Mouse (Mus musculus): Measurements from ENCODE around the gene Olfr373.

DNA sequence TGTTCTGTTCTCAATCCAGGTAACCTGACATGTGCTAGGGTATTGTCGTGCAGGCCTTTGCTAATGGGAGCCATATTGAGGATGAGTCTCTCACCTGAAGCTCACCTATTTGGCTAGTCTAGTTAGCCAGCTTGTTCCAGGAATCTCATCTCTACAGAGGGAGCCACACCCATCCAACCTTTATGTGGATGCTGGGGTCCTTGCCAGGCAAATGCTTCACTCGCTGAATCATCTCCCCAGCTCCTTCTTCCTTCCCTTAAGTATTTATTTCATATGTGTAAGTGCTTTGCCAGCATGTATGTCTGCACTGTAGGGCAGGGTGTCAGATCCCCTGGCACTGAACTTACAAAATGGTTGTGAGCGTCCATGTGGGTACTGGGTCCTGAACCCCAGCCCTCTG lies 63.6 kb downstream of the Olfr373 start:
- TF ChIP-seq CTCF (IDR thresholded peaks at IDR 0.05; ENCODE audit: low read depth) (no peak), EP300 (IDR thresholded peaks at IDR 0.05; ENCODE audit: low read depth) (no peak)

Measured in heart, postnatal 0 days (tissue).